Mouse (Mus musculus) adrenal gland, postnatal 14 days (tissue): ENCODE data around the gene Bpifa1. TPM values are rescaled to one million over a fixed set of nuclear protein-coding genes. Genes with fewer than 3 reads are reported as not detected.

Experiments
- total RNA-seq: library from RNA; stranded (reverse); gene quantifications from 2 replicates; pipeline ENCODE4 v1.2.3, GENCODE M21; 2021

Gene Bpifa1
- total RNA-seq, 1 experiment from 2014 or later, result not detected

Other genes with a start within 250 kb of the Bpifa1 start
- 2.2 and 2.8 TPM in 2 replicates for gene Bpifb6, start 242.5 kb upstream of the Bpifa1 start, total RNA-seq
- gene Bpifb3, start 224.7 kb upstream of the Bpifa1 start, total RNA-seq, result not detected in 2 replicates
- not detected in 2 replicates for gene Bpifb4, start 204.7 kb upstream of the Bpifa1 start, total RNA-seq
- gene Bpifa6, start 167.9 kb upstream of the Bpifa1 start, total RNA-seq, result not detected in 2 replicates
- gene Bpifa2, start 134.6 kb upstream of the Bpifa1 start, total RNA-seq, result 0.41 and 0.70 TPM in 2 replicates
- gene Bpifa3, start 12.5 kb upstream of the Bpifa1 start, total RNA-seq, result not detected in 2 replicates
- gene Bpifa5, start 19.7 kb downstream of the Bpifa1 start, total RNA-seq, result not detected in 2 replicates
- not detected in 2 replicates for gene Bpifb1, start 47.9 kb downstream of the Bpifa1 start, total RNA-seq
- 0.45 TPM in 1 of 2 replicates, not detected in the other for gene Bpifb5, start 80.9 kb downstream of the Bpifa1 start, total RNA-seq
- gene Bpifb9a, start 115.0 kb downstream of the Bpifa1 start, total RNA-seq, result not detected in 2 replicates
- not detected in 2 replicates for gene Bpifb9b, start 164.3 kb downstream of the Bpifa1 start, total RNA-seq
- 14.2 and 15.7 TPM in 2 replicates for gene Cdk5rap1, start 230.1 kb downstream of the Bpifa1 start, total RNA-seq